Mouse (Mus musculus) MEL (cell line): ENCODE data around the gene Brf1. TPM values are rescaled to one million over a fixed set of nuclear protein-coding genes. Genes with fewer than 3 reads are reported as not detected.

Experiments
- DNase-seq: peaks from one replicate; pipeline ENCODE4 v3.0.0; 2011; ENCODE audit warnings: low read depth, low spot score
- H3K27ac ChIP-seq: 2 replicates; pipeline ENCODE4 v1.5.1; 2012; ENCODE audit warnings: low read depth, mild to moderate bottlenecking, control low read depth, low read length, moderate library complexity; ENCODE audit not compliant: control insufficient read depth
- H3K27me3 ChIP-seq, 2 experiments: fragments of 150-350 bp in 1 of 2; sonication (generic) in 1 of 2; 2 replicates each; pipeline ENCODE4 v1.6.1; 2012; ENCODE audit warnings: low read length in 2 of 2, mild to moderate bottlenecking in 2 of 2, improper control_type of control experiment in 1 of 2, moderate library complexity in 1 of 2; ENCODE audit not compliant: insufficient read depth in 2 of 2, control insufficient read depth in 1 of 2
- H3K36me3 ChIP-seq, 2 experiments: 2 replicates each; pipeline ENCODE4 v1.6.1; 2012 to 2014; ENCODE audit warnings: low read length in 2 of 2, improper control_type of control experiment in 1 of 2, inconsistent platforms in 1 of 2, mild to moderate bottlenecking in 1 of 2; ENCODE audit not compliant: insufficient read depth in 2 of 2, control insufficient read depth in 1 of 2
- H3K4me1 ChIP-seq, 2 experiments: fragments of 150-350 bp in 1 of 2; sonication (generic) in 1 of 2; 2 replicates each; pipeline ENCODE4 v1.6.1; 2012; ENCODE audit warnings: low read length in 2 of 2, improper control_type of control experiment in 1 of 2, mild to moderate bottlenecking in 1 of 2; ENCODE audit not compliant: insufficient read depth in 2 of 2, control insufficient read depth in 1 of 2
- H3K4me3 ChIP-seq, 2 experiments: fragments of 150-350 bp in 1 of 2; sonication (generic) in 1 of 2; 2 replicates each; pipeline ENCODE4 v1.5.1; 2012; ENCODE audit warnings: low read depth in 2 of 2, low read length in 2 of 2, mild to moderate bottlenecking in 2 of 2, moderate library complexity in 2 of 2, control low read depth in 1 of 2, improper control_type of control experiment in 1 of 2; ENCODE audit not compliant: control insufficient read depth in 1 of 2, insufficient read depth in 1 of 2
- H3K79me2 ChIP-seq: 2 replicates; pipeline ENCODE4 v1.6.1; 2012; ENCODE audit warnings: mild to moderate bottlenecking, low read length, moderate library complexity; ENCODE audit not compliant: control insufficient read depth, poor library complexity, insufficient read depth
- H3K9ac ChIP-seq: 2 replicates; pipeline ENCODE4 v1.6.1; 2012; ENCODE audit warnings: low read depth, mild to moderate bottlenecking, control low read depth, low read length, moderate library complexity; ENCODE audit not compliant: control insufficient read depth, poor library complexity, severe bottlenecking
- H3K9me3 ChIP-seq: fragments of 150-350 bp; sonication (generic); replicated peaks from 2 replicates; pipeline ENCODE4 v1.6.1; 2012; ENCODE audit warnings: mild to moderate bottlenecking, low read length, improper control_type of control experiment, moderate library complexity; ENCODE audit not compliant: insufficient read depth
- CTCF ChIP-seq, 3 experiments: IDR thresholded peaks in 2 of 3; conservative IDR thresholded peaks in 1 of 3; 2 replicates each; pipeline ENCODE4 v1.5.1; 2011 to 2012; ENCODE audit warnings: low read length in 3 of 3, low read depth in 2 of 3, mild to moderate bottlenecking in 2 of 3, improper control_type of control experiment in 1 of 3, inconsistent platforms in 1 of 3, mixed read lengths in 1 of 3, moderate library complexity in 1 of 3; ENCODE audit not compliant: control insufficient read depth in 1 of 3, insufficient read depth in 1 of 3, poor library complexity in 1 of 3, severe bottlenecking in 1 of 3
- ELF1 ChIP-seq: IDR thresholded peaks from 2 replicates; pipeline ENCODE4 v1.6.1; 2014; ENCODE audit warnings: low read depth, mild to moderate bottlenecking, inconsistent platforms, low read length, improper control_type of control experiment, moderate library complexity
- GABPA ChIP-seq: IDR thresholded peaks from 2 replicates; pipeline ENCODE4 v1.6.1; 2012; ENCODE audit warnings: low read depth, mild to moderate bottlenecking, inconsistent platforms, low read length, improper control_type of control experiment, moderate library complexity
- GATA1 ChIP-seq: IDR thresholded peaks from 2 replicates; pipeline ENCODE4 v1.6.1; 2011; ENCODE audit warnings: low read depth, low read length, improper control_type of control experiment
- HCFC1 ChIP-seq: IDR thresholded peaks from 2 replicates; pipeline ENCODE4 v1.6.1; 2012; ENCODE audit warnings: low read depth, mild to moderate bottlenecking, inconsistent platforms, low read length, improper control_type of control experiment, moderate library complexity
- MAZ ChIP-seq: IDR thresholded peaks from 2 replicates; pipeline ENCODE4 v1.6.1; 2012; ENCODE audit warnings: low read depth, mild to moderate bottlenecking, inconsistent platforms, low read length, improper control_type of control experiment
- MXI1 ChIP-seq: IDR thresholded peaks from 2 replicates; pipeline ENCODE4 v1.6.1; 2011; ENCODE audit warnings: mild to moderate bottlenecking, low read depth, low read length, improper control_type of control experiment
- MYC ChIP-seq: IDR thresholded peaks from 2 replicates; pipeline ENCODE4 v1.6.1; 2011; ENCODE audit warnings: low read depth, mild to moderate bottlenecking, low read length, improper control_type of control experiment, moderate library complexity
- NRF1 ChIP-seq: IDR thresholded peaks from 2 replicates; pipeline ENCODE4 v1.6.1; 2014; ENCODE audit warnings: low read depth, mild to moderate bottlenecking, inconsistent platforms, low read length, improper control_type of control experiment, moderate library complexity; ENCODE audit not compliant: poor library complexity, insufficient read depth, severe bottlenecking
- RAD21 ChIP-seq: IDR thresholded peaks from 2 replicates; pipeline ENCODE4 v1.6.1; 2011; ENCODE audit warnings: mild to moderate bottlenecking, low read depth, low read length, improper control_type of control experiment
- RCOR1 ChIP-seq: IDR thresholded peaks from 2 replicates; pipeline ENCODE4 v1.6.1; 2012; ENCODE audit warnings: low read depth, mild to moderate bottlenecking, inconsistent platforms, low read length, improper control_type of control experiment
- SIN3A ChIP-seq: IDR thresholded peaks from 2 replicates; pipeline ENCODE4 v1.6.1; 2012; ENCODE audit warnings: low read length, improper control_type of control experiment, inconsistent platforms
- SMC3 ChIP-seq: IDR thresholded peaks from 2 replicates; pipeline ENCODE4 v1.6.1; 2011; ENCODE audit warnings: low read depth, low read length, improper control_type of control experiment
- TAL1 ChIP-seq: IDR thresholded peaks from 2 replicates; pipeline ENCODE4 v1.6.1; 2012; ENCODE audit warnings: mild to moderate bottlenecking, inconsistent platforms, low read length, moderate library complexity, mixed read lengths
- USF2 ChIP-seq, 2 experiments: IDR thresholded peaks; 2 replicates each; pipeline ENCODE4 v1.6.1; 2011 to 2012; ENCODE audit warnings: improper control_type of control experiment in 2 of 2, low read length in 2 of 2, borderline replicate concordance in 1 of 2, inconsistent platforms in 1 of 2, low read depth in 1 of 2, mild to moderate bottlenecking in 1 of 2; ENCODE audit not compliant: insufficient read depth in 1 of 2
- ZC3H11A ChIP-seq: IDR thresholded peaks from 2 replicates; pipeline ENCODE4 v1.6.1; 2012; ENCODE audit warnings: low read depth, mild to moderate bottlenecking, inconsistent platforms, low read length, improper control_type of control experiment
- ZNF384 ChIP-seq: IDR thresholded peaks from 2 replicates; pipeline ENCODE4 v1.6.1; 2012; ENCODE audit warnings: low read depth, mild to moderate bottlenecking, inconsistent platforms, low read length, improper control_type of control experiment
- polyA plus RNA-seq, 2 experiments: library from polyadenylated mRNA; stranded (reverse) in 1 of 2; unstranded in 1 of 2; fragments of >175 nt in 1 of 2; fragments of >200 nt in 1 of 2; gene quantifications; 2 replicates each; pipeline versions ENCODE4 v1.2.1 to v1.2.4; 2012; ENCODE audit warnings: low replicate concordance in 2 of 2, low read depth in 1 of 2; ENCODE audit not compliant: insufficient read length in 2 of 2, insufficient read depth in 1 of 2, missing spikeins in 1 of 2
- total RNA-seq: library from RNA; depleted of rRNA; stranded (reverse); fragments of 300-350 nt; gene quantifications from 2 replicates; pipeline ENCODE4 v1.2.3, GENCODE M21; 2012

Gene Brf1
- total and polyA plus RNA-seq, 3 experiments = 105 to 159 TPM; not detected in 1

- H3K4me1 ChIP-seq = peaks cover 11 to 35% of the 10 kb centered on the region in 2 experiments
- TF ChIP-seq RAD21 = no peak
- no peak for TF ChIP-seq GATA1
- TF ChIP-seq ZNF384 = no peak
- no peak for TF ChIP-seq USF2 (IDR thresholded peaks at IDR 0.05; ENCODE audit: borderline replicate concordance in 1 of 2, insufficient read depth in 1 of 2, low read depth in 1 of 2, low read length in 2 of 2)
- no peak for TF ChIP-seq MYC
- TF ChIP-seq RCOR1 = no peak
- 0 out of 2 replicates have a peak, but pooled peaks have one; percentile 35 for TF ChIP-seq HCFC1
- no peak overlapping the region for H3K27ac ChIP-seq
- peaks cover 21% of the 10 kb centered on the region for H3K79me2 ChIP-seq
- H3K4me3 ChIP-seq = no peak overlapping the region
- H3K9me3 ChIP-seq = no peaks in the 10 kb centered on the region
- no peak overlapping the region for H3K9ac ChIP-seq
- peaks cover 0 to 1% of the 10 kb centered on the region in 2 experiments; a peak in 1 of 4 replicates for H3K27me3 ChIP-seq
- DNase-seq = no peak
- peaks cover 0 to 22% of the 10 kb centered on the region in 2 experiments; a peak in 2 of 4 replicates for H3K36me3 ChIP-seq
These were observed 11.3 kb upstream of the Brf1 start for GRCm38 (mm10) chr12:113011702-113012360.

GRCm38 (mm10) chr12:113004993-113005392, 4.5 kb upstream of the Brf1 start:
- TF ChIP-seq ELF1 (peak; percentile 50; the same call in 1 of the 2 replicates), GABPA (no peak), SIN3A (peak; percentile 51; the same call in 1 of the 2 replicates), SMC3 (peak; percentile 90), HCFC1 (peak; percentile 47; the same call in 1 of the 2 replicates), CTCF (IDR thresholded peaks at IDR 0.05 in 2 of 3, conservative IDR thresholded peaks at IDR 0.05 in 1 of 3; ENCODE audit: control insufficient read depth in 1 of 3, insufficient read depth in 1 of 3, low read depth in 2 of 3, low read length in 3 of 3, poor library complexity in 1 of 3, severe bottlenecking in 1 of 3) (peak; percentile 30 to 96 (median 65); a peak in 5 of 6 replicates), NRF1 (0 out of 2 replicates have a peak, but pooled peaks have one; percentile 22), MAZ (peak; percentile 77; the same call in 1 of the 2 replicates), RAD21 (peak; percentile 63), MXI1 (0 out of 2 replicates have a peak, but pooled peaks have one; percentile 54), RCOR1 (no peak), ZC3H11A (peak; percentile 81), ZNF384 (peak; percentile 61), TAL1 (no peak)
- TF ChIP-seq, all 39 proteins: peak for 11
- peaks cover 4% of the 10 kb centered on the region for H3K79me2 ChIP-seq
- H3K9ac ChIP-seq = no peak overlapping the region
- H3K4me1 ChIP-seq = peaks cover 7 to 8% of the 10 kb centered on the region in 2 experiments
- H3K27ac ChIP-seq = no peak overlapping the region
- H3K36me3 ChIP-seq = peaks cover 0 to 6% of the 10 kb centered on the region in 2 experiments; a peak in 2 of 4 replicates
- H3K9me3 ChIP-seq = no peaks in the 10 kb centered on the region
- H3K4me3 ChIP-seq = no peak overlapping the region
- DNase-seq = peak; percentile 60
- H3K27me3 ChIP-seq = peaks cover 0 to 1% of the 10 kb centered on the region in 2 experiments; a peak in 1 of 4 replicates
